Mouse (Mus musculus): ENCODE measurements around the gene Sin3b.

GRCm38 (mm10) chr8:72753165-72753564 lies 30.1 kb downstream of the Sin3b start:
- TF ChIP-seq POLR2A (IDR thresholded peaks at IDR 0.05; ENCODE audit: borderline replicate concordance, low read depth, low read length), result no peak
- no peak for TF ChIP-seq CTCF (IDR thresholded peaks at IDR 0.05; ENCODE audit: low read depth, low read length)

All from bone marrow macrophage, adult 2 months (primary cell).